Mouse (Mus musculus) heart, postnatal 0 days (tissue): ENCODE results near the gene Gabarapl1.

Experiments
- CTCF ChIP-seq: IDR thresholded peaks from 2 replicates; pipeline ENCODE4 v1.5.1; 2016; ENCODE audit warnings: antibody characterized with exemption, control low read depth, low read depth
- EP300 ChIP-seq: IDR thresholded peaks from 2 replicates; pipeline ENCODE4 v1.6.1; 2016; ENCODE audit warnings: antibody characterized with exemption, low read depth

DNA sequence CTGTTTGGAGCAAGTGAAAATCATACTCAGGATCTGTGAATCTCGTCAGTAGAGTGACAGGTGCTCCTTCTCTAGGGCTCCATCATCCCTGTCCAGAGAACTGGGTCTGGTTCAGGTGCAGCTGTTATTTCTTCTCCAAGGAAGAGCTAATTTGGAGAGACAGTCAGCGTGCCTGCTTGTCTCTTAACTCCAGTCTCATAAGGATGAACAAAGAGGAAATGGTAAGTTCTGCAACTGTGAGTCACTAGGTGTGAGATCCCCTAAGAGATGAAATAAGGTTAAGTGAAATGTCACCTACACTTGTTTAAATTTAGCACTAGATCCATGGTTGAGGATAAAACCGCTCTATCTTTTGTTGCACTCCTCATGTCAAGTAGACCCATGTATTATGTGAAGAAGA, 50.1 kb downstream of the Gabarapl1 start:
- TF ChIP-seq CTCF (no peak), EP300 (no peak)
